Mouse (Mus musculus): ENCODE measurements around the gene Mthfd1l.

GRCm38 (mm10) chr10:4085363-4086141 is 112.6 kb downstream of the Mthfd1l start:
- TF ChIP-seq CTCF (IDR thresholded peaks at IDR 0.05; ENCODE audit: low read depth), result no peak
- TF ChIP-seq EP300 (IDR thresholded peaks at IDR 0.05; ENCODE audit: low read depth), result no peak
